Mouse (Mus musculus) cerebellum, postnatal 14 days (tissue): ENCODE data around the gene Carhsp1.
A peak's percentile ranks its signal among the peaks of the same experiment; 100 is the strongest.

ENCODE experiments used
- DNase-seq, 2 experiments: peaks; one replicate each; pipeline ENCODE4 v3.0.0; 2021; ENCODE audit warnings: mixed read lengths in 2 of 2

The Carhsp1 gene

DNA sequence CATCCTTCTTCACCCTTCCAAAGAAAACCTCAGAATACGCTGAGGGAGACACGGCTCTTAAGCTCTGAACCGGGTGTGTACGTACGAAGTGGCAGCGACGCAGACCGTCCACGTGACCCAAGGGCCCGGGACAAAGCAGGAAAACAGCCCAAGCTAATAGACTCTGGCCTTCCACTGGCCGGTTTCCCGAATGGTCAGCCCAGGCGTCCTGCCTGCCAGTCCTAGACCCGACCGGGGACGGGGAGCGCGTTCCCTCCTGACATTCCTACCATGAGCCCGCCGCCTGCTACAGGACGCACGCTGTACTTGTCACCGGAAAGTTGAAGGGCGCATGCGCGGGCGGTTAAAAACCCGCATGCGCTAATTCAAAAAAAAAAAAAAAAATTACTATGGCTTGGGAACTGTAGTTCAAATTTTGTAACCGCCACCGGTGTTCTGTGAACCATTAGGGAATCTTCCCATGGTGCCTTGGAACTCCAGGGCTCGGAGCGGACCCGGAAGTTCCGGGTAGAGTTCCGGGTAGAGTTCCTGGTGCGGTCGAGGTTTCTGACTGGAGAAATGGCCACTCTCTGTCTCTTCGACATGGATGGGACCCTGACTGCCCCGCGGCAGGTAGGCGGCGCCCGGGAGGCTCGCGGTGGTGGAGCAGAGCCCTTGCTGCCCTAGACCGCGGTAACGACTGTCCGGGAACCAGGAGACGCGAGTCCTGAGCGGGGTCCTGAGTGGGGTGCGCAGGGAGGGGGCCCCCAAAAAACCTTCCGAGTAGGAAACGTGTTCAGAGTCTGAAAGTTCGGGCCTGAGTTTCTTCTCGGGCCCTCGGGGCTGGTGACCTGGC is 34.5 kb downstream of the Carhsp1 start, which contains the start of the genes Pmm2 and Tmem186:
Gene Pmm2 (plus strand): TSS at position 458 of the 835 bp plus-strand sequence.
Gene Tmem186 (minus strand): TSS at position 496 of the 835 bp plus-strand sequence.
- peak; percentile 89 for DNase-seq

DNA sequence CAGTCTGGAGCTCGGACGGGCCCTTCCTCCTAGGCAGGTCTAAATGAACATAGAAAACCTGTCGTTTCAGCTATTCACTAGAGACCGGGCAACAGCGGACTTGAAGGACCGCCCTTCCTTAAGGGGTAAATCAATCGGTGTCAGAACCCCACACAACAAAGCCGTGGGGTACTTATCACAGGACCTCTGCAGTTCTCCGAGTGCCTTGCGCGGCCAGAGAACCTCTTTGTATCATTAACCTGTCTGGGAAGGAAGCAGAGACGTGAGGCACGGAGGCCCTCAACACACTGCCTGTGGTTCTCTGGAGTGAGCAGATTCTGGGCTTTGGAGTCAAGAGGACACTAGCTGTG is 35.1 kb downstream of the Carhsp1 start:
- no peak for DNase-seq

- no peak for DNase-seq
Measured at GRCm38 (mm10) chr16:8631428-8631827, 40.5 kb downstream of the Carhsp1 start.

DNA sequence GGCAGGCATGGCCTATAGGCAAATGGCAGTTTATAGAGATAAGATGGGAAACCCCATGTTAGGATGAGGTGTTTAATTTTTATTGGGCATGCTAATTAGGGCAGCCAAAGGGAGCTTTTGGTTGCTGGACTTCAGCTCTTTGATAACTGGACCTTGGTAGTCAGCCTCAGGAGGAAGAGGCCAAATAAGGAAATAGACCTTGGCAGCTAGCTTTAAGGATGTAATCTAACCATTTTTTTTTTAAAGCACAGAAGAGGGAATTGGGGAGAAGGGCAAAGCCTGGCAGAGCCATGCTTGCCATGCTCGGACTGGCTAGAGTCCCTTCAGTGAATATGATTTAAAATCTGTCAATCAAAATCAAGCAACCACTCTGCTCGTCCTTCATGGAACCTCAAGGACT is 41.5 kb downstream of the Carhsp1 start:
- no peak for DNase-seq

DNA sequence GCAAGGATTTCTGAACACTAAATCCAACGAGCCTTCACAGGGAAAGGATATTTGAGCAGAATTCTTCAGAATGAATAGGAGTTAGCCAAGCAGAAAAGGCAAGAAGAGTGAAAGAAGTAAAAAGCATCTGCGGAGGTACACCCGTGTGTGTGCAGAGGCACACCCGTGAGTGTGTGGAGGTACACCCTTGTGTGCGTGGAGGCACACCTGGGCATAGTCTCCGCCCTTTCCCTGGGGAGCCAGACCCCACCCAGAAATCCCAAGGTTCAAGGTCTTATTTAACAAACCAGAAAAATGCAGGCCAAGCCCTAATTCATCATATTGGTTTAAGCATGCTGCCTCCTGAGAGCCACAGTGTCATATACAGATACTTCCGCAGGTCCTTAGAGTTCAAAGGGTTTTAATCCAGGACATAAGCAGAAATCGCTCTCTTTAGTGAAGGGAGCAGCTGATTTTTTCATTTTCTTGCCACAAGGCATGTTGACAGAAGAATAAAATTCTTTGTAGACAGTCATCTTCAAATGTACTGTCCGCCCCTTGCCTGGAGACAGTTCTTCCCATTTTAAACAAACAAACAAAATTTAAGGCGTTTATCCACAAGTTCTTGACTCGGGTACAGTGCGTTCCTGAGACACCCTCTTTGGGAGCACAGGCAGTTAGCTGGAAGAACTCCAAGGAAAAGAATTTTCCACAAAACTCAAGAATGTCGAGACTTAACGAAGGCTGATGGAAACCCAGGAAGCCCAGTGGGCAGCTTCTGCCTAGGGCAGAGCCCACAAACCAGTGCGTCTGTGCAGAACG is 51.4 kb downstream of the Carhsp1 start:
- no peak for DNase-seq

- no peak for DNase-seq
Measured at GRCm38 (mm10) chr16:8619659-8620314, 52.2 kb downstream of the Carhsp1 start.

- no peak for DNase-seq
Measured at GRCm38 (mm10) chr16:8613447-8613846, 58.5 kb downstream of the Carhsp1 start.

DNA sequence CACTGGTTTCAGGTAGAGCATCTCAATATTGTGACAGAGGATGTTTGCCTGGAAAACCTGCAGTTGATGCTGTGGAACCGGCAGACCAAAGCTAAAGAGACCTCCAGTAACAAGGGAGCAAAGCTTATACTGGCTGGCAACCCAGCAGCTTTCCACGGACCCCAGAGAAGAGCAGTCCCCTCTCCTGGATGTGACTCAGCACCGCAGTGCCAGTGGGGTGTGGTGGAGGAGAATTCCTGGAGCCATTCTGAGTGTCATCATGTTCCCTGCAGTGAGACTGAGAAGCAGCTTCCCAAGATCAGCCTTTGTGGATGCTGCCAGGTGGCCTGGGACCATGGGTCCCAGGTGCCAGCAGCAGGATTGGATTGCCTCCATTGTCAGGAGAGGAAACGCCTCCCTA is 58.9 kb downstream of the Carhsp1 start:
- DNase-seq, result peak; percentile 20 to 22

- no peak for DNase-seq
Measured at GRCm38 (mm10) chr16:8612214-8613005, 59.5 kb downstream of the Carhsp1 start.

- no peak for DNase-seq
Measured at GRCm38 (mm10) chr16:8610397-8610796, 61.6 kb downstream of the Carhsp1 start.
